Mouse (Mus musculus) cerebellum, adult 2 months (tissue): Measurements from ENCODE around the gene Lpgat1.

Experiments
- CTCF ChIP-seq: fragments of 200-500 bp; IDR thresholded peaks from 2 replicates; pipeline ENCODE4 v1.5.1; 2011; ENCODE audit warnings: low read depth, mild to moderate bottlenecking, control low read depth, low read length, moderate library complexity, borderline replicate concordance; ENCODE audit not compliant: insufficient read depth
- POLR2A ChIP-seq: fragments of 200-500 bp; IDR thresholded peaks from 2 replicates; pipeline ENCODE4 v1.6.1; 2011; ENCODE audit warnings: low read length, control low read depth, borderline replicate concordance; ENCODE audit not compliant: insufficient read depth

DNA sequence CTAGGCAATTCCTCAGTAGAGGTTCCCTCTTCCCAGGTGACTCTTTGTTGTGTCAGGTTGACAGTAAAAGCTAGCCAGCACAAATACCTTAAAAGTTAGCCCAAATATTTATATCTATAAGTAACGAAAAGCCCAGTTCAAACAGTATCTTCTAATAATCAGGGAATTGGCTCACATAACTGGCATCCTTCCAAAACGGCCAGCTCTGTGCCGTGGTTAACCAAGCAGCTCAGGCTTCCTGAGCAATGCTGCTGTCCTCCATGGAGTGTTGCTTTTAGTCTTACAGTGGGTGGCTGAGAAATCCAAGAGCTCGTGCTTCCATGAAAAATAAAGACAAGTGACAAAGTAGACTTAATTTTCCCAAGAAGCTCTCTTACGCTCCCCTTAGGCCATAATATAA lies 56.5 kb downstream of the Lpgat1 start:
- TF ChIP-seq POLR2A (no peak), CTCF (no peak)
